Mouse (Mus musculus) liver, embryonic 11.5 days (tissue): Measurements from ENCODE around the gene 4930438A08Rik. TPM values are rescaled to one million over a fixed set of nuclear protein-coding genes. Genes with fewer than 3 reads are reported as not detected.
"Not testable (repeated sequence)": the region's sequence is repeated elsewhere in the genome, so short reads cannot be mapped to it uniquely, and the experiment has no call there.

Experiments used
- ATAC-seq: fragments of 200-750 bp; cut with Nextera tagmentation; replicated peaks from 2 replicates; pipeline ENCODE4 v1.8.0; 2017; ENCODE audit warnings: moderate number of reproducible peaks, mild to moderate bottlenecking, moderate TSS enrichment, moderate library complexity; ENCODE audit not compliant: low FRiP score
- DNase-seq: peaks from one replicate; pipeline ENCODE4 v3.0.0-alpha.2; 2017; ENCODE audit warnings: low spot score
- H3K27ac ChIP-seq: fragments of 300-500 bp; sonication (generic); 2 replicates; pipeline ENCODE4 v1.5.1; 2014; ENCODE audit warnings: mild to moderate bottlenecking, low read depth, low read length, control low read depth
- H3K27me3 ChIP-seq: fragments of 300-500 bp; sonication (generic); replicated peaks from 2 replicates; pipeline ENCODE4 v1.6.1; 2014; ENCODE audit warnings: low read length, mixed read lengths; ENCODE audit not compliant: control insufficient read depth, insufficient read depth
- H3K36me3 ChIP-seq: fragments of 300-500 bp; sonication (generic); 2 replicates; pipeline ENCODE4 v1.6.1; 2014; ENCODE audit warnings: mild to moderate bottlenecking, low read length, moderate library complexity, mixed read lengths; ENCODE audit not compliant: control insufficient read depth, insufficient read depth
- H3K4me1 ChIP-seq: fragments of 300-500 bp; sonication (generic); replicated peaks from 2 replicates; pipeline ENCODE4 v1.6.1; 2014; ENCODE audit warnings: low read length, mixed read lengths; ENCODE audit not compliant: control insufficient read depth, insufficient read depth
- H3K4me2 ChIP-seq: fragments of 300-500 bp; sonication (generic); 2 replicates; pipeline ENCODE4 v1.6.1; 2014; ENCODE audit warnings: mild to moderate bottlenecking, control low read depth, moderate library complexity
- H3K4me3 ChIP-seq: fragments of 300-500 bp; sonication (generic); 2 replicates; pipeline ENCODE4 v1.5.1; 2014; ENCODE audit warnings: low read depth, low read length, control low read depth
- H3K9ac ChIP-seq: fragments of 300-500 bp; sonication (generic); 2 replicates; pipeline ENCODE4 v1.6.1; 2014; ENCODE audit warnings: low read depth, low read length, control low read depth
- H3K9me3 ChIP-seq: fragments of 300-500 bp; sonication (generic); 2 replicates; pipeline ENCODE4 v1.6.1; 2016; ENCODE audit warnings: low read length, inconsistent platforms, mixed read lengths; ENCODE audit not compliant: control insufficient read depth
- WGBS: fragments of 180-500 bp; shearing (Covaris S2); extraction: QIAGEN DNeasy Blood & Tissue Kit; methylation state at CpG from one replicate; pipeline ENCODE4 v1.1.7; 2014; 5-methylcytosine and 5-hydroxymethylcytosine counted together
- polyA plus RNA-seq: library from polyadenylated mRNA; unstranded; fragments of >200 nt; fragmentation: Nextera tagmentation; extraction: Ambion mirVana; gene quantifications from 2 replicates; pipeline ENCODE4 v1.2.1, GENCODE M21; 2014

The 4930438A08Rik gene
- polyA plus RNA-seq, 1 experiment from 2014 or later: 0.30 TPM

GRCm38 (mm10) chr11:58292791-58293190 is 18.2 kb downstream of the 4930438A08Rik start:
- no peaks in the 10 kb centered on the region for H3K27me3 ChIP-seq
- H3K4me3 ChIP-seq: no peak overlapping the region
- no peak overlapping the region for H3K27ac ChIP-seq
- no peaks in the 10 kb centered on the region for H3K9me3 ChIP-seq
- H3K36me3 ChIP-seq: no peaks in the 10 kb centered on the region
- H3K4me2 ChIP-seq: no peak overlapping the region
- no peak for DNase-seq
- no peaks in the 10 kb centered on the region for H3K4me1 ChIP-seq
- WGBS: 49% methylated on average over 4 of the region's 4 CpGs
- H3K9ac ChIP-seq: no peak overlapping the region
- ATAC-seq: peak; percentile 29; the same call in 1 of the 2 replicates

GRCm38 (mm10) chr11:58297396-58297795 is 22.8 kb downstream of the 4930438A08Rik start:
- Histone ChIP-seq H3K36me3 (no peaks in the 10 kb centered on the region), H3K27ac (no peak overlapping the region), H3K4me3 (no peak overlapping the region), H3K4me2 (no peak overlapping the region), H3K27me3 (no peaks in the 10 kb centered on the region), H3K9ac (no peak overlapping the region), H3K9me3 (no peaks in the 10 kb centered on the region), H3K4me1 (no peaks in the 10 kb centered on the region)
- ATAC-seq: no peak
- DNase-seq: no peak
- WGBS: 81% methylated on average over 6 of the region's 6 CpGs

GRCm38 (mm10) chr11:58301057-58301456 is 26.5 kb downstream of the 4930438A08Rik start:
- peaks cover 5% of the 10 kb centered on the region; the same call in 1 of the 2 replicates for H3K4me1 ChIP-seq
- no peaks in the 10 kb centered on the region for H3K36me3 ChIP-seq
- no peaks in the 10 kb centered on the region for H3K9me3 ChIP-seq
- ATAC-seq (no peak), DNase-seq (peak; percentile 69)
- no peaks in the 10 kb centered on the region for H3K27me3 ChIP-seq
- WGBS: 18% methylated on average over 13 of the region's 13 CpGs
- H3K4me3 ChIP-seq: peak overlapping the region; percentile 73
- no peak overlapping the region for H3K27ac ChIP-seq
- H3K4me2 ChIP-seq: peak overlapping the region; percentile 69
- H3K9ac ChIP-seq: peak overlapping the region; percentile 37; the same call in 1 of the 2 replicates

- peaks cover 5% of the 10 kb centered on the region; the same call in 1 of the 2 replicates for H3K4me1 ChIP-seq
- H3K9me3 ChIP-seq: no peaks in the 10 kb centered on the region
- peak overlapping the region; percentile 93 for H3K27ac ChIP-seq
- WGBS: under 1% methylated on average over 36 of the region's 36 CpGs
- H3K27me3 ChIP-seq: no peaks in the 10 kb centered on the region
- H3K36me3 ChIP-seq: no peaks in the 10 kb centered on the region
- H3K4me3 ChIP-seq: peak overlapping the region; percentile 73
- H3K9ac ChIP-seq: peak overlapping the region; percentile 74
- ATAC-seq (peak; percentile 87), DNase-seq (peak; percentile 100)
- H3K4me2 ChIP-seq: peak overlapping the region; percentile 69
These were observed 27.5 kb downstream of the 4930438A08Rik start for GRCm38 (mm10) chr11:58301837-58302754.

GRCm38 (mm10) chr11:58302774-58303445 is 28.3 kb downstream of the 4930438A08Rik start:
- peaks cover 5% of the 10 kb centered on the region for H3K4me1 ChIP-seq
- 2% methylated on average over 26 of the region's 26 CpGs for WGBS
- H3K4me3 ChIP-seq: peak overlapping the region; percentile 73
- peak overlapping the region; percentile 69 for H3K4me2 ChIP-seq
- DNase-seq (no peak), ATAC-seq (peak; percentile 50)
- no peaks in the 10 kb centered on the region for H3K9me3 ChIP-seq
- no peaks in the 10 kb centered on the region for H3K36me3 ChIP-seq
- no peaks in the 10 kb centered on the region for H3K27me3 ChIP-seq
- H3K27ac ChIP-seq: peak overlapping the region; percentile 93
- peak overlapping the region; percentile 74 for H3K9ac ChIP-seq

- no peak overlapping the region; the same call in 1 of the 2 replicates for H3K9ac ChIP-seq
- no peaks in the 10 kb centered on the region for H3K36me3 ChIP-seq
- H3K27me3 ChIP-seq: no peaks in the 10 kb centered on the region
- peaks cover 8% of the 10 kb centered on the region for H3K4me1 ChIP-seq
- 55% methylated on average over 7 of the region's 7 CpGs for WGBS
- no peaks in the 10 kb centered on the region for H3K9me3 ChIP-seq
- DNase-seq: no peak
- ATAC-seq: no peak
- H3K4me2 ChIP-seq: peak overlapping the region; percentile 59
- peak overlapping the region; percentile 34 for H3K4me3 ChIP-seq
- H3K27ac ChIP-seq: no peak overlapping the region
These were observed 29.0 kb downstream of the 4930438A08Rik start for GRCm38 (mm10) chr11:58303594-58303993.

GRCm38 (mm10) chr11:58305299-58305698 is 30.7 kb downstream of the 4930438A08Rik start:
- not testable (repeated sequence) for H3K4me3 ChIP-seq, H3K4me2 ChIP-seq, H3K27ac ChIP-seq, H3K27me3 ChIP-seq, H3K4me1 ChIP-seq, H3K9me3 ChIP-seq, DNase-seq, ATAC-seq, H3K36me3 ChIP-seq, H3K9ac ChIP-seq
- WGBS: 88% methylated on average over 8 of the region's 8 CpGs

GRCm38 (mm10) chr11:58306860-58307308 is 32.3 kb downstream of the 4930438A08Rik start, which contains the start of gene Zfp692:
TSS of gene Zfp692 (plus strand) at chr11:58307069.
- H3K9me3 ChIP-seq: no peaks in the 10 kb centered on the region
- H3K27ac ChIP-seq: peak within 1 kb of the TSS; percentile 88
- H3K4me3 ChIP-seq: peak within 1 kb of the TSS; percentile 68
- peak; percentile 58 for ATAC-seq
- under 1% methylated on average over 34 of the region's 34 CpGs for WGBS
- H3K4me2 ChIP-seq: peak within 1 kb of the TSS; percentile 92
- peak; percentile 92 for DNase-seq
- H3K9ac ChIP-seq: peak within 1 kb of the TSS; percentile 92
- no peaks in the 10 kb centered on the region; the same call in 1 of the 2 replicates for H3K36me3 ChIP-seq
- peaks cover 8% of the 10 kb centered on the region for H3K4me1 ChIP-seq
- H3K27me3 ChIP-seq: no peaks in the 10 kb centered on the region
